Mouse (Mus musculus) liver, embryonic 15.5 days (tissue): ENCODE data around the gene Gm49368. TPM values are rescaled to one million over a fixed set of nuclear protein-coding genes. Genes with fewer than 3 reads are reported as not detected.
"Not testable (repeated sequence)": the region's sequence is repeated elsewhere in the genome, so short reads cannot be mapped to it uniquely, and the experiment has no call there.

Experiments
- ATAC-seq: fragments of 200-750 bp; cut with Nextera tagmentation; 2 replicates; pipeline ENCODE4 v1.8.0; 2017; ENCODE audit warnings: moderate number of reproducible peaks, mild to moderate bottlenecking, moderate library complexity; ENCODE audit not compliant: insufficient read depth
- H3K27ac ChIP-seq: fragments of 300-500 bp; sonication (generic); replicated peaks from 2 replicates; pipeline ENCODE4 v1.5.1; 2015; ENCODE audit warnings: mild to moderate bottlenecking, inconsistent platforms
- H3K27me3 ChIP-seq: fragments of 300-500 bp; sonication (generic); 2 replicates; pipeline ENCODE4 v1.6.1; 2015; ENCODE audit warnings: mild to moderate bottlenecking, inconsistent platforms
- H3K36me3 ChIP-seq: fragments of 300-500 bp; sonication (generic); replicated peaks from 2 replicates; pipeline ENCODE4 v1.6.1; 2015; ENCODE audit warnings: moderate library complexity, mild to moderate bottlenecking, inconsistent platforms
- H3K4me1 ChIP-seq: fragments of 300-500 bp; sonication (generic); replicated peaks from 2 replicates; pipeline ENCODE4 v1.6.1; 2015; ENCODE audit warnings: inconsistent platforms
- H3K4me2 ChIP-seq: fragments of 300-500 bp; sonication (generic); 2 replicates; pipeline ENCODE4 v1.6.1; 2015; ENCODE audit warnings: moderate library complexity, mild to moderate bottlenecking, inconsistent platforms
- H3K4me3 ChIP-seq: fragments of 300-500 bp; sonication (generic); replicated peaks from 2 replicates; pipeline ENCODE4 v1.5.1; 2015; ENCODE audit warnings: mild to moderate bottlenecking, inconsistent platforms
- H3K9ac ChIP-seq: fragments of 300-500 bp; sonication (generic); 2 replicates; pipeline ENCODE4 v1.6.1; 2015; ENCODE audit warnings: moderate library complexity, mild to moderate bottlenecking, inconsistent platforms
- H3K9me3 ChIP-seq: fragments of 300-500 bp; sonication (generic); replicated peaks from 2 replicates; pipeline ENCODE4 v1.6.1; 2016; ENCODE audit warnings: inconsistent platforms
- WGBS: fragments of 180-500 bp; shearing (Covaris S2); methylation state at CpG from one replicate; pipeline ENCODE4 v1.1.7; 2015; ENCODE audit warnings: mixed read lengths; ENCODE audit not compliant: insufficient replicate concordance; 5-methylcytosine and 5-hydroxymethylcytosine counted together
- polyA plus RNA-seq: library from polyadenylated mRNA; unstranded; fragments of >200 nt; fragmentation: Nextera tagmentation; extraction: Ambion mirVana; gene quantifications from 2 replicates; pipeline ENCODE4 v1.2.1, GENCODE M21; 2015

Gm49368 gene
- polyA plus RNA-seq, 1 experiment from 2014 or later: 0.20 TPM

- no peak for ATAC-seq
- no peak overlapping the region for H3K4me3 ChIP-seq
- no peak overlapping the region for H3K27ac ChIP-seq
- H3K4me2 ChIP-seq: no peak overlapping the region
- 9% methylated on average over 5 of the region's 5 CpGs for WGBS
- no peak overlapping the region for H3K9ac ChIP-seq
- H3K4me1 ChIP-seq: no peaks in the 10 kb centered on the region; the same call in 1 of the 2 replicates
- H3K27me3 ChIP-seq: no peaks in the 10 kb centered on the region
- no peaks in the 10 kb centered on the region for H3K36me3 ChIP-seq
- no peaks in the 10 kb centered on the region for H3K9me3 ChIP-seq
Observed at GRCm38 (mm10) chr7:128132148-128132547, 69.7 kb downstream of the Gm49368 start.

- Histone ChIP-seq H3K27ac (no peak overlapping the region), H3K4me2 (no peak overlapping the region), H3K4me1 (no peaks in the 10 kb centered on the region; the same call in 1 of the 2 replicates), H3K36me3 (no peaks in the 10 kb centered on the region), H3K9me3 (no peaks in the 10 kb centered on the region), H3K27me3 (no peaks in the 10 kb centered on the region), H3K4me3 (no peak overlapping the region), H3K9ac (no peak overlapping the region)
- no peak for ATAC-seq
- 17% methylated on average over 2 of the region's 2 CpGs for WGBS
Observed at GRCm38 (mm10) chr7:128133596-128133995, 71.1 kb downstream of the Gm49368 start.

GRCm38 (mm10) chr7:128136927-128137326, 74.4 kb downstream of the Gm49368 start:
- WGBS: 39% methylated on average over 4 of the region's 4 CpGs
- no peak for ATAC-seq
- H3K9ac ChIP-seq: no peak overlapping the region

GRCm38 (mm10) chr7:128139611-128140010, 77.1 kb downstream of the Gm49368 start:
- Histone ChIP-seq H3K9me3 (no peaks in the 10 kb centered on the region), H3K4me1 (no peaks in the 10 kb centered on the region), H3K27ac (no peak overlapping the region), H3K27me3 (no peaks in the 10 kb centered on the region), H3K4me3 (no peak overlapping the region), H3K9ac (no peak overlapping the region), H3K36me3 (no peaks in the 10 kb centered on the region), H3K4me2 (no peak overlapping the region)
- ATAC-seq: no peak
- WGBS: 69% methylated on average over 6 of the region's 6 CpGs

More at GRCm38 (mm10) chr7:128136927-128137326, 74.4 kb downstream of the Gm49368 start:
- Histone ChIP-seq H3K4me2 (no peak overlapping the region), H3K4me3 (no peak overlapping the region), H3K4me1 (no peaks in the 10 kb centered on the region; the same call in 1 of the 2 replicates), H3K27ac (no peak overlapping the region), H3K9me3 (no peaks in the 10 kb centered on the region), H3K36me3 (no peaks in the 10 kb centered on the region), H3K27me3 (no peaks in the 10 kb centered on the region)

- Histone ChIP-seq H3K4me2 (no peak overlapping the region), H3K9ac (no peak overlapping the region), H3K36me3 (no peaks in the 10 kb centered on the region), H3K27me3 (no peaks in the 10 kb centered on the region), H3K4me3 (no peak overlapping the region), H3K27ac (no peak overlapping the region), H3K9me3 (no peaks in the 10 kb centered on the region), H3K4me1 (no peaks in the 10 kb centered on the region)
- 79% methylated on average over 8 of the region's 8 CpGs for WGBS
- ATAC-seq: no peak
Observed at GRCm38 (mm10) chr7:128150970-128151369, 88.5 kb downstream of the Gm49368 start.

GRCm38 (mm10) chr7:128154076-128154475, 91.6 kb downstream of the Gm49368 start, which contains the start of gene Itgad:
Itgad (plus strand) TSS chr7:128154376.
- Histone ChIP-seq H3K27me3 (no peaks in the 10 kb centered on the region), H3K4me1 (no peaks in the 10 kb centered on the region), H3K27ac (no peak within 1 kb of the TSS), H3K4me3 (no peak within 1 kb of the TSS), H3K9ac (no peak within 1 kb of the TSS), H3K9me3 (no peaks in the 10 kb centered on the region), H3K4me2 (no peak within 1 kb of the TSS), H3K36me3 (no peaks in the 10 kb centered on the region)
- ATAC-seq: no peak
- WGBS: 84% methylated on average over 21 of the region's 21 CpGs

GRCm38 (mm10) chr7:128154924-128155323, 92.4 kb downstream of the Gm49368 start:
- H3K9ac ChIP-seq: no peak overlapping the region
- no peaks in the 10 kb centered on the region for H3K4me1 ChIP-seq
- no peak for ATAC-seq
- H3K4me2 ChIP-seq: no peak overlapping the region
- H3K27ac ChIP-seq: no peak overlapping the region
- no peaks in the 10 kb centered on the region for H3K9me3 ChIP-seq
- no peaks in the 10 kb centered on the region for H3K36me3 ChIP-seq
- WGBS: 62% methylated on average over 10 of the region's 10 CpGs
- H3K4me3 ChIP-seq: no peak overlapping the region
- H3K27me3 ChIP-seq: no peaks in the 10 kb centered on the region

- WGBS: 15% methylated on average over 8 of the region's 8 CpGs
- H3K27ac ChIP-seq: not testable (repeated sequence)
Observed at GRCm38 (mm10) chr7:128158688-128159354, 96.3 kb downstream of the Gm49368 start.

GRCm38 (mm10) chr7:128164001-128164400, 101.5 kb downstream of the Gm49368 start:
- H3K4me2 ChIP-seq: no peak overlapping the region
- H3K27me3 ChIP-seq: no peaks in the 10 kb centered on the region
- no peaks in the 10 kb centered on the region for H3K4me1 ChIP-seq
- no peak overlapping the region for H3K9ac ChIP-seq
- H3K27ac ChIP-seq: no peak overlapping the region
- 82% methylated on average over 4 of the region's 4 CpGs for WGBS
- H3K36me3 ChIP-seq: no peaks in the 10 kb centered on the region
- H3K9me3 ChIP-seq: no peaks in the 10 kb centered on the region
- no peak for ATAC-seq
- no peak overlapping the region for H3K4me3 ChIP-seq

More at GRCm38 (mm10) chr7:128158688-128159354, 96.3 kb downstream of the Gm49368 start:
- H3K9me3 ChIP-seq, H3K4me1 ChIP-seq, H3K36me3 ChIP-seq, H3K4me2 ChIP-seq, H3K27me3 ChIP-seq, H3K9ac ChIP-seq, ATAC-seq, H3K4me3 ChIP-seq: not testable (repeated sequence)

GRCm38 (mm10) chr7:128166391-128166790, 103.9 kb downstream of the Gm49368 start:
- Histone ChIP-seq H3K27ac (no peak overlapping the region), H3K4me1 (no peaks in the 10 kb centered on the region), H3K4me2 (no peak overlapping the region), H3K9ac (no peak overlapping the region), H3K9me3 (no peaks in the 10 kb centered on the region), H3K27me3 (no peaks in the 10 kb centered on the region), H3K4me3 (no peak overlapping the region), H3K36me3 (no peaks in the 10 kb centered on the region)
- WGBS: 70% methylated on average over 7 of the region's 7 CpGs
- no peak for ATAC-seq

- Histone ChIP-seq H3K27me3 (no peaks in the 10 kb centered on the region), H3K36me3 (no peaks in the 10 kb centered on the region), H3K27ac (no peak overlapping the region), H3K9me3 (no peaks in the 10 kb centered on the region), H3K4me3 (no peak overlapping the region), H3K4me1 (no peaks in the 10 kb centered on the region), H3K4me2 (no peak overlapping the region), H3K9ac (no peak overlapping the region)
- no peak for ATAC-seq
- 55% methylated on average over 3 of the region's 3 CpGs for WGBS
Observed at GRCm38 (mm10) chr7:128169996-128170395, 107.5 kb downstream of the Gm49368 start.
